Mouse (Mus musculus) C2C12 (cell line): ENCODE measurements around the gene Prss35.

Experiments
- CTCF ChIP-seq: IDR thresholded peaks from one replicate; pipeline ENCODE4 v1.5.1; 2011; ENCODE audit not compliant: control insufficient read depth, insufficient read depth, insufficient read length
- MYOD1 ChIP-seq: IDR thresholded peaks from one replicate; pipeline ENCODE4 v1.6.1; 2011; ENCODE audit warnings: low read depth; ENCODE audit not compliant: control insufficient read depth, insufficient read length
- USF1 ChIP-seq: IDR thresholded peaks from one replicate; pipeline ENCODE4 v1.6.1; 2011; ENCODE audit warnings: low read depth, mild to moderate bottlenecking, control low read depth, moderate library complexity

- TF ChIP-seq MYOD1, result no peak
- TF ChIP-seq CTCF, result no peak
- no peak for TF ChIP-seq USF1
These were observed 33.3 kb upstream of the Prss35 start for GRCm38 (mm10) chr9:86710091-86710634.
